Mouse (Mus musculus) ES-E14 (cell line): ENCODE results near the gene Fam216a. TPM values are rescaled to one million over a fixed set of nuclear protein-coding genes. Genes with fewer than 3 reads are reported as not detected.

Experiments used
- DNase-seq: peaks from one replicate; pipeline ENCODE4 v3.0.0-alpha.2; 2013; ENCODE audit warnings: low read depth, low spot score
- H3K27ac ChIP-seq: 2 replicates; pipeline ENCODE4 v1.5.1; 2012; ENCODE audit warnings: low read depth, mild to moderate bottlenecking, low read length, moderate library complexity, mixed read lengths; ENCODE audit not compliant: poor library complexity, insufficient read depth, severe bottlenecking
- H3K36me3 ChIP-seq: 2 replicates; pipeline ENCODE4 v1.6.1; 2012; ENCODE audit warnings: mild to moderate bottlenecking, low read length, moderate library complexity, mixed read lengths; ENCODE audit not compliant: control insufficient read depth, poor library complexity, insufficient read depth, severe bottlenecking
- H3K4me1 ChIP-seq, 2 experiments: fragments of 150-350 bp in 1 of 2; sonication (generic) in 1 of 2; 2 replicates each; pipeline ENCODE4 v1.6.1; 2012; ENCODE audit warnings: low read length in 2 of 2, mild to moderate bottlenecking in 1 of 2, mixed read lengths in 1 of 2; ENCODE audit not compliant: control insufficient read depth in 2 of 2, insufficient read depth in 2 of 2, poor library complexity in 1 of 2
- H3K4me3 ChIP-seq, 2 experiments: fragments of 150-350 bp in 1 of 2; sonication (generic) in 1 of 2; 2 replicates each; pipeline ENCODE4 v1.5.1; 2012; ENCODE audit warnings: low read length in 2 of 2, low read depth in 1 of 2, mild to moderate bottlenecking in 1 of 2, mixed read lengths in 1 of 2; ENCODE audit not compliant: insufficient read depth in 1 of 2, poor library complexity in 1 of 2, severe bottlenecking in 1 of 2
- H3K9ac ChIP-seq: 2 replicates; pipeline ENCODE4 v1.6.1; 2012; ENCODE audit warnings: low read depth, mild to moderate bottlenecking, low read length, mixed read lengths; ENCODE audit not compliant: poor library complexity, insufficient read depth, severe bottlenecking
- H3K9me3 ChIP-seq: fragments of 150-350 bp; sonication (generic); 2 replicates; pipeline ENCODE4 v1.6.1; 2012; ENCODE audit warnings: low read depth, mild to moderate bottlenecking, low read length; ENCODE audit not compliant: control insufficient read depth, insufficient read depth
- CHD2 ChIP-seq: IDR thresholded peaks from 2 replicates; pipeline ENCODE4 v1.6.1; 2014; ENCODE audit warnings: mild to moderate bottlenecking, low read depth, low read length, inconsistent platforms
- HCFC1 ChIP-seq: IDR thresholded peaks from 2 replicates; pipeline ENCODE4 v1.6.1; 2012; ENCODE audit warnings: low read length, inconsistent platforms, borderline replicate concordance; ENCODE audit not compliant: insufficient read depth
- MAFK ChIP-seq: IDR thresholded peaks from 2 replicates; pipeline ENCODE4 v1.6.1; 2014; ENCODE audit warnings: mild to moderate bottlenecking, low read depth, low read length, inconsistent platforms; ENCODE audit not compliant: insufficient read depth
- ZC3H11A ChIP-seq: IDR thresholded peaks from 2 replicates; pipeline ENCODE4 v1.6.1; 2012; ENCODE audit warnings: low read depth, mild to moderate bottlenecking, inconsistent platforms, low read length, borderline replicate concordance
- ZNF384 ChIP-seq: IDR thresholded peaks from 2 replicates; pipeline ENCODE4 v1.6.1; 2012; ENCODE audit warnings: low read depth, low read length, inconsistent platforms
- in situ Hi-C, 2 experiments: fragments of 600-800 bp; cut with MboI; formaldehyde crosslinking; loops; one replicate each; pipeline ENCODE4 v1.15.1; 2025; ENCODE audit warnings: low sequenced_read_pairs in 2 of 2, inconsistent platforms in 1 of 2; ENCODE audit not compliant: unreplicated experiment in 2 of 2
- total RNA-seq: library from RNA; depleted of rRNA; stranded (reverse); fragments of 300-350 nt; gene quantifications from 2 replicates; pipeline ENCODE4 v1.2.3, GENCODE M21; 2012

Fam216a gene
- total RNA-seq, 1 experiment: 32.7 TPM

- Histone ChIP-seq H3K27ac (no peak overlapping the region), H3K36me3 (peaks cover 18% of the 10 kb centered on the region), H3K9me3 (no peaks in the 10 kb centered on the region), H3K4me1 (peaks cover 0 to 4% of the 10 kb centered on the region in 2 experiments; a peak in 1 of 4 replicates), H3K9ac (no peak overlapping the region), H3K4me3 (no peak overlapping the region)
- no peak for DNase-seq
- in situ Hi-C loops: no loop called here
- TF ChIP-seq HCFC1: no peak
- TF ChIP-seq ZC3H11A: no peak
Observed at GRCm38 (mm10) chr5:122327283-122327682, 44.9 kb downstream of the Fam216a start.

- Histone ChIP-seq H3K4me1 (peaks cover 0 to 6% of the 10 kb centered on the region in 2 experiments; a peak in 1 of 4 replicates), H3K36me3 (peaks cover 24% of the 10 kb centered on the region), H3K4me3 (no peak overlapping the region), H3K9me3 (no peaks in the 10 kb centered on the region), H3K27ac (no peak overlapping the region), H3K9ac (no peak overlapping the region)
- no peak for DNase-seq
- in situ Hi-C loops: no loop called here
- no peak for TF ChIP-seq ZC3H11A
- no peak for TF ChIP-seq ZNF384
- no peak for TF ChIP-seq CHD2
- TF ChIP-seq MAFK: no peak
- TF ChIP-seq HCFC1: no peak
Observed at GRCm38 (mm10) chr5:122325477-122325876, 46.7 kb downstream of the Fam216a start.

GRCm38 (mm10) chr5:122324608-122325431 lies 47.3 kb downstream of the Fam216a start:
- no peak for DNase-seq
- H3K9ac ChIP-seq: no peak overlapping the region; the same call in 1 of the 2 replicates
- H3K27ac ChIP-seq: no peak overlapping the region
- no peaks in the 10 kb centered on the region for H3K9me3 ChIP-seq
- TF ChIP-seq CHD2: no peak
- no peak for TF ChIP-seq HCFC1
- no peak for TF ChIP-seq ZNF384
- no peak for TF ChIP-seq ZC3H11A
- TF ChIP-seq MAFK: no peak
- in situ Hi-C loops: no loop called here
- peaks cover 2 to 12% of the 10 kb centered on the region in 2 experiments; a peak in 2 of 4 replicates for H3K4me1 ChIP-seq
- H3K36me3 ChIP-seq: peaks cover 31% of the 10 kb centered on the region
- H3K4me3 ChIP-seq: no peak overlapping the region

- Histone ChIP-seq H3K27ac (no peak overlapping the region), H3K4me3 (no peak overlapping the region), H3K9me3 (no peaks in the 10 kb centered on the region), H3K9ac (no peak overlapping the region), H3K4me1 (peaks cover 5 to 17% of the 10 kb centered on the region in 2 experiments; a peak in 2 of 4 replicates), H3K36me3 (peaks cover 32% of the 10 kb centered on the region)
- DNase-seq: no peak
- TF ChIP-seq MAFK (no peak), ZNF384 (no peak), HCFC1 (no peak), ZC3H11A (no peak), CHD2 (no peak)
- in situ Hi-C loops: no loop called here
Observed at GRCm38 (mm10) chr5:122323523-122323922, 48.6 kb downstream of the Fam216a start.
